Mouse (Mus musculus) cerebellum, adult 2 months (tissue): ENCODE measurements around the gene Crybg2. TPM values are rescaled to one million over a fixed set of nuclear protein-coding genes. Genes with fewer than 3 reads are reported as not detected.
A peak's percentile ranks its signal among the peaks of the same experiment; 100 is the strongest.

Experiments
- DNase-seq, 2 experiments: peaks; one replicate each; pipeline ENCODE4 v3.0.0; 2021
- H3K27ac ChIP-seq: fragments of 200-500 bp; 2 replicates; pipeline ENCODE4 v1.5.1; 2012; ENCODE audit warnings: low read length, control low read depth, inconsistent platforms; ENCODE audit not compliant: insufficient read depth
- H3K27me3 ChIP-seq: fragments of 200-500 bp; 2 replicates; pipeline ENCODE4 v1.6.1; 2012; ENCODE audit warnings: inconsistent platforms, mild to moderate bottlenecking, low read length, moderate library complexity; ENCODE audit not compliant: control insufficient read depth, insufficient read depth
- H3K4me1 ChIP-seq: fragments of 200-500 bp; 2 replicates; pipeline ENCODE4 v1.6.1; 2011; ENCODE audit warnings: low read length; ENCODE audit not compliant: control insufficient read depth, insufficient read depth
- H3K4me3 ChIP-seq: fragments of 200-500 bp; replicated peaks from 2 replicates; pipeline ENCODE3; 2011; ENCODE audit warnings: mild to moderate bottlenecking, low read depth, low read length, control low read depth; ENCODE audit not compliant: insufficient read depth
- CTCF ChIP-seq: fragments of 200-500 bp; IDR thresholded peaks from 2 replicates; pipeline ENCODE4 v1.5.1; 2011; ENCODE audit warnings: low read depth, mild to moderate bottlenecking, control low read depth, low read length, moderate library complexity, borderline replicate concordance; ENCODE audit not compliant: insufficient read depth
- POLR2A ChIP-seq: fragments of 200-500 bp; IDR thresholded peaks from 2 replicates; pipeline ENCODE4 v1.6.1; 2011; ENCODE audit warnings: low read length, control low read depth, borderline replicate concordance; ENCODE audit not compliant: insufficient read depth
- WGBS: fragments of 180-500 bp; shearing (Covaris S2); methylation state at CpG from one replicate; pipeline ENCODE4 v1.1.7; 2018; 5-methylcytosine and 5-hydroxymethylcytosine counted together
- polyA plus RNA-seq: library from polyadenylated mRNA; depleted of rRNA; stranded (reverse); fragments of >200 nt; gene quantifications from 2 replicates; pipeline ENCODE4 v1.2.3, GENCODE M21; 2012

The Crybg2 gene
- polyA plus RNA-seq, 1 experiment: 0.65 TPM

DNA sequence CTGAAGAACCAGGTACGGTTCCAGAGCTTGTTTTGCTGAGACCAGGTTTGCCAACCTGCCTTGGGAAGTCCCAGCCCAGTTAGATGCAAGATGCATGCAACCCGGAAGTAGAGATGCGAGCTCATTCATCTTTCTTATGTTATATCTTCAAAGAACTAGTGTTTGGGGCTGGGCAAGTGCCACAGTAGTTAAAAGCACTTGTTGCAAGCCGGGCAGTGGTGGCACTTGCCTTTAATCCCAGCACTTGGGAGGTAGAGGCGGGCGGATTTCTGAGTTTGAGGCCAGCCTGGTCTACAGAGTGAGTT lies 30.6 kb downstream of the Crybg2 start:
- 85% methylated on average over 6 of the region's 6 CpGs for WGBS

DNA sequence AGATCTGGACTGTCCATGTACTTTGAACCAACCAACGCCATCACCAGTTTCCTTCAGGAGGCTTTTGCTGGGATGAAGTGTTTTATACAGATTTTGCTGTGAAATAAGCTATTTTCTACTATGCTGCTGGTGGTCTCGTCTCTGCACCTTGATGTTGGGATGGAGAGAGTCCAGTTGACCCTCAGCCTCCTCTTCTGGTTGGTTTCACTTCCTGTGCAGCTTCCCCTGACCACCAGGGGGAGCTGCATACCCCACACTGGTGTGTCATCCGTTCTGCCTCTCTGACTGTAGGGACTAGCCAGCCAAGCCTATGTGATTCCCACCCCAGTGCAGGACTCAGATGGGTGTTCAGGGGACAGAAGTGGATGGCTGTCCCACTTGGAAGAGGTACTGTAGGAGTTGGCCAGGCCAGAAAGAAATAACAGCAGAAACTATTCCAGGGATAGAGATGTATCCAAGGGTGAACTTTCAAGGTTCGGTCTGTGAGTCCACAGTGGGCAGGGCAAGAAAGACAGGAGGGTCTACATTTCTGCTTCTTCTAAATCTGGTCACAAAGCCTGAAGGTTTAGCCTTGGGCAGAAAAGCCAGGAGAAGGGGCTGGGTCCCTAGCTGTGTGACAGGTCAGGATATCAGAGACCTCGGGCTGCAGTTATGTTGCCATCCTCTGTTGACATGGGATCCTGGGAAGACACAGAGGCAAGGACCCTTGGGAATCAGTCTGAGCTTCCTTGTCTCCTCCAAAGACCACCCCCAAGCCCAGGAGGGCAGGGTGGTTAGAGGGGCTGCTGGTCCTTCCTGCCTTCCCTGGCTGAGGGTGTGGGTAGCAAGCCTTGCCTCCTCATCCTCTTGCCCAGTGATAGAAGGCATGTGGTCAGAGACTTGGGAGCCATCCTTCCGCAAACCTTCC lies 32.0 kb downstream of the Crybg2 start:
- DNase-seq: peak; percentile 12 to 29
- no peaks in the 10 kb centered on the region for H3K4me1 ChIP-seq
- 66% methylated on average over 6 of the region's 6 CpGs for WGBS

More for the DNA sequence above, 30.6 kb downstream of the Crybg2 start:
- TF ChIP-seq CTCF: no peak
- no peak for TF ChIP-seq POLR2A
- no peaks in the 10 kb centered on the region for H3K4me1 ChIP-seq
- DNase-seq: no peak
- no peaks in the 10 kb centered on the region for H3K27me3 ChIP-seq
- no peak overlapping the region for H3K4me3 ChIP-seq
- no peak overlapping the region for H3K27ac ChIP-seq

DNA sequence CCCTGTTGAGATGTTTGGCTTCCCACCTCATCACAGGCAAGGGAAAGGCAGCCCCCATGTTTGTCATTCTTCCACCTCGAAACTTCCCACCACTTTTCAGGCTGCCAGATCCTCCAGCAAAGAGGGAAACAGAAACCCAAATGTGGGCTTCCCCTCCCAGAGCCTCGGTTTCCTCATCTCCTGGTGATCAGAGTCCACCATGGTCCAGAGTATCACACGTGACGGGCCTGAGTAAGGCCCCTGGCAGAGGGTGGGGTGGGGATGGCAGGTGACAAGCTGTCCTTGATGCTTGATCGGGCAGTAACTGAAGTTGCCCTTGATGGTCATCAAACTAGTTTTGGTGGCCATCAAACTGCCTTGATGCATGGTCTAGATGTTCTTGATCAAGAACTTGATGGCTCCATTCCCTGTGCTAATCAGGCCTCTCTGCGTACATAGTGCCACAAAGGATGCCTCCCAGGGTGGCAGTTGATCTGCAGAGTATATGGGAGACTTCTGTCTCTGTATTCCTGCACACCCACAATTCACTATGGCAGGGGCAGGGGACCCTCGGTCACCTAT lies 33.5 kb downstream of the Crybg2 start:
- DNase-seq: no peak
- Histone ChIP-seq H3K4me1 (no peaks in the 10 kb centered on the region), H3K27me3 (no peaks in the 10 kb centered on the region), H3K4me3 (no peak overlapping the region), H3K27ac (no peak overlapping the region)
- 79% methylated on average over 7 of the region's 7 CpGs for WGBS
- no peak for TF ChIP-seq POLR2A
- TF ChIP-seq CTCF: no peak

More for the DNA sequence above, 32.0 kb downstream of the Crybg2 start:
- H3K4me3 ChIP-seq: no peak overlapping the region
- H3K27ac ChIP-seq: no peak overlapping the region
- no peaks in the 10 kb centered on the region for H3K27me3 ChIP-seq
- TF ChIP-seq POLR2A (no peak), CTCF (peak; percentile 55; the same call in 1 of the 2 replicates)

DNA sequence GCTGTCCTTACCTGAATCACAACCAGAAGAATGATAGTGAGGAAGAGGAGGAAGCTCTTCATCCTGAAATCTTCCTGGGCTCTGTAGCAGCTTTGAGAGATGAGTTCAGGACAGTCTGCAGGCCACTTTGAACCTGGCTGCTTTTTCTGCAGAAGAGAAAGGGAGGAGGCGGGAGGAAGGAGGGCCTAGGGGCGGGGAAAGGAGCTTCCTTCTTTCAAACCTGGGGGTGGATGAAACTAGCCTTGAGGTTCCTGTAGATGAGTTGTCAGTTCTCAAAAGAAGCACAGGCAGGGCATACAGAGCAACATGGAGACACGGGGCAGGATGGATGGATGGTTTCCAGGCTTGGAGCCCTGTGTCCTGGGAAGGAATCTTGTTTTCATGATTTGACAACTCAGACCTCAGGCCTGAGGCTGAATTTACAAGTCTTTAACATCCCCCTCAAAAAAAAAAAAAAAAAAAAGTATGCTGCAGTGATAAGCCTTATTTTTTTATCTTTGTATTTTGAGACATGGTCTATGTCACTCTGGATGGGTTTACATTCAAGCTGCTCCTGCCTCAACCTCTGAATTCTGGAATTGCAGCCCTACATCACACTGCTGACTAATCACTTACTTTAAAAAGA lies 34.4 kb downstream of the Crybg2 start, which contains the start of gene Cd52:
Cd52 (minus strand) TSS at position 160 of the 625 bp plus-strand sequence.
- Histone ChIP-seq H3K27ac (no peak within 1 kb of the TSS), H3K27me3 (no peaks in the 10 kb centered on the region), H3K4me1 (no peaks in the 10 kb centered on the region), H3K4me3 (no peak within 1 kb of the TSS)
- no peak for DNase-seq
- no peak for TF ChIP-seq CTCF
- no peak for TF ChIP-seq POLR2A
- WGBS: 55% methylated on average over 3 of the region's 3 CpGs

DNA sequence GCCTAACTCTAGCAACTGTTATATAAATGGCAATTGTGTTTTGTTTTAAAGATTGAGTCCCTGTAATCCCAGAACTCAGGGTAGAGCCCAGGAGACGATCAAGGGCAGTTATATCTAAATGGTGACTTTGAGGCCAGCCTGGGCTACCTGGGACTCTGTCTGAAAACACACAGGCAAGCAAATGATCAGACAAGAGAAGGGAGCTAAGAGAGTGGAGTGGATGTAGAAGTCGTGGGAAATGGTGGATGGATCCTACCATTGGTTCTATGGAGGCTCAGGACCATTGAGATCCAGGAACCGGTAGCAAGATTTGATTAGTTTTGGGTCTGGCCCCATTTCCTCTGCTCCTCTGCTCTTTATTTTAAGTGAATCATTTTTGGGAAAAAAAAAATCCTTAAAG lies 35.5 kb downstream of the Crybg2 start:
- Histone ChIP-seq H3K27ac (no peak overlapping the region), H3K4me3 (no peak overlapping the region), H3K4me1 (no peaks in the 10 kb centered on the region), H3K27me3 (no peaks in the 10 kb centered on the region)
- no peak for DNase-seq
- WGBS: 76% methylated on average over 3 of the region's 3 CpGs
- TF ChIP-seq CTCF: no peak
- TF ChIP-seq POLR2A: no peak

DNA sequence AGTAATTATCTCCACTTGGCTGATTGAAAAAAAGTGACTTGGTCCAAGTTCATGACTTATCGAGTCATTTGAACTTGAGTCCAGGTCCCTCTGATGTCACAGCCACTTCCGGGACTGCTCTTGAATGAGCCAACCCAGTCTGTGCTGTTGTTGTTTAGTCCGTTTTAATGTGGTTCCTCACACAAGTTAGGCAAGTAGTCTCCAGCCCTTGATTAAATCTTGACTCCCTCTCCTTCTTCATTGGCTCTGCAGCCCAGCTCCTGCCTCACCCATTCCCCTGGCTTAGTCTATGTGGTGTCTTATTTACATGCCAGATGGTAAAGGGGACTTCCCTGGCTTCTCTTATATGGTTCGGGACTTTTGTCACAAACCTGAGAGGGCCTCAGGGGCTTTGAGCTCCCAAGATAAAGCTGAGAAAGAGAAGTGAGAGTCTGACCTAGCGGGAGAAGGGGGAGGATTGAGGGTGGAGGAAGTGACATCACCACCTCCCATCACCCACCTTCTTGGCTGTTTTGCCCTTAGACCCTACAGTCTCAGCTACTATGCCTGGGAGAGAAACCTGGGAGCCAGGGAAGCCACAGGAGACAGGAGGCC lies 36.5 kb downstream of the Crybg2 start:
- no peaks in the 10 kb centered on the region for H3K4me1 ChIP-seq
- H3K4me3 ChIP-seq: no peak overlapping the region
- TF ChIP-seq CTCF (no peak), POLR2A (no peak)
- WGBS: 71% methylated on average over 5 of the region's 5 CpGs
- no peak for DNase-seq
- no peak overlapping the region for H3K27ac ChIP-seq
- H3K27me3 ChIP-seq: no peaks in the 10 kb centered on the region

DNA sequence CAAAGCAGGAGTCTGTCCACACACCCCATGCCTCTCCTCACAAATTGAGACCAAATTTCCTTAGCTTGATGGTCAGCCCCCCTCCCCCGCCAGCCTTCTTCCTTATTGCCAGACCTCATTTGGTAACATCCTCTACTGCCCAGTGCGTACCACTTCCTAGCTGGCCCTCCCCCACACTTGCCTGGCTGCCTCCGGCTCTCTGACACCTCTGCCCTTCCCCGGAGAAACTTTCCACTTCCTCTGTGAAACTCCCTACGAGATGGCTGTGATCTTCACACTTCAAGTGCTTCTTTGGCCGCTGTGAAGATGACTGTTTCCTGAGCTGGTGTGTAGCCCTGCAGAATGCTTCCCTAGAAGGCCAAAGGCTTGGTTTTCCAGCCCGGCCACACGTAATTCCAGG lies 38.0 kb downstream of the Crybg2 start:
- DNase-seq: no peak
- 81% methylated on average over 8 of the region's 8 CpGs for WGBS
- H3K4me3 ChIP-seq: no peak overlapping the region
- no peak for TF ChIP-seq CTCF
- TF ChIP-seq POLR2A: no peak
- H3K27ac ChIP-seq: no peak overlapping the region
- no peaks in the 10 kb centered on the region for H3K27me3 ChIP-seq
- no peaks in the 10 kb centered on the region for H3K4me1 ChIP-seq

DNA sequence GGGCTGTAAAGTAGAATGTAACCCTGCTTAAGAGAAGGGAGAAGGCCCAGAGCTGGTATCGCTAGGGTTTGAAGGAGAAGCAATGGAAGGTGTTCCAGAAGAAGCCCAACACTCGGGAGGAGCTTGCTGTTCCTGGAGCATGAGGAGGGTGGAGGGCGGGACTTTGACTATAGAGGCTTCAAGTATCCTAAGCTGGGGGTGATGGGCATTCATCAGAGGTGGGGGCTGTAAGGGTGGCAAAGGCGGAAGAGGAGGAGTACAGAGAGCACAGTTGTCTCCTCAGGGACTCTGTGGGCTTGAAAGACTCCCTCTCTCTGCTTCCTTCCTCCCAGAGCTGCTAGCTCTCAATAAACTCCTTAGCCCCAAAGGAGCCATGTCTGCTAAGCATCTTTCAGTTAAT lies 39.6 kb downstream of the Crybg2 start:
- TF ChIP-seq POLR2A: no peak
- no peak for TF ChIP-seq CTCF
- Histone ChIP-seq H3K27ac (no peak overlapping the region), H3K4me3 (no peak overlapping the region), H3K4me1 (no peaks in the 10 kb centered on the region), H3K27me3 (no peaks in the 10 kb centered on the region)
- 82% methylated on average over 4 of the region's 4 CpGs for WGBS
- no peak for DNase-seq
